Mouse (Mus musculus) heart, embryonic 14.5 days (tissue): ENCODE measurements around the gene Gcnt2. TPM values are rescaled to one million over a fixed set of nuclear protein-coding genes. Genes with fewer than 3 reads are reported as not detected.

ENCODE experiments used
- ATAC-seq: fragments of 200-750 bp; cut with Nextera tagmentation; 2 replicates; pipeline ENCODE4 v1.8.0; 2017; ENCODE audit warnings: low read depth, moderate TSS enrichment; ENCODE audit not compliant: insufficient number of reproducible peaks, insufficient read depth, low FRiP score
- H3K27ac ChIP-seq, 2 experiments: fragments of 200-500 bp in 1 of 2; fragments of 300-500 bp in 1 of 2; sonication (generic) in 1 of 2; replicated peaks in 1 of 2; 2 replicates each; pipeline ENCODE4 v1.5.1; 2012 to 2014; ENCODE audit warnings: low read depth in 2 of 2, low read length in 2 of 2, control low read depth in 1 of 2, mild to moderate bottlenecking in 1 of 2, mixed read lengths in 1 of 2; ENCODE audit not compliant: control insufficient read depth in 1 of 2, insufficient read depth in 1 of 2
- H3K27me3 ChIP-seq: fragments of 300-500 bp; sonication (generic); 2 replicates; pipeline ENCODE4 v1.6.1; 2014; ENCODE audit warnings: mild to moderate bottlenecking, low read length, control low read depth; ENCODE audit not compliant: control insufficient read depth, insufficient read depth
- H3K36me3 ChIP-seq: fragments of 300-500 bp; sonication (generic); 2 replicates; pipeline ENCODE4 v1.6.1; 2014; ENCODE audit warnings: mild to moderate bottlenecking, control low read depth, low read length, mixed read lengths; ENCODE audit not compliant: control insufficient read depth, insufficient read depth
- H3K4me1 ChIP-seq, 2 experiments: fragments of 200-500 bp in 1 of 2; fragments of 300-500 bp in 1 of 2; sonication (generic) in 1 of 2; 2 replicates each; pipeline ENCODE4 v1.6.1; 2012 to 2014; ENCODE audit warnings: low read length in 2 of 2, control low read depth in 1 of 2, mixed read lengths in 1 of 2; ENCODE audit not compliant: control insufficient read depth in 2 of 2, insufficient read depth in 2 of 2
- H3K4me2 ChIP-seq: fragments of 300-500 bp; sonication (generic); 2 replicates; pipeline ENCODE4 v1.6.1; 2014; ENCODE audit warnings: mild to moderate bottlenecking, low read length
- H3K4me3 ChIP-seq, 2 experiments: fragments of 200-500 bp in 1 of 2; fragments of 300-500 bp in 1 of 2; sonication (generic) in 1 of 2; 2 replicates each; pipeline ENCODE4 v1.5.1; 2012 to 2014; ENCODE audit warnings: low read length in 2 of 2, mild to moderate bottlenecking in 2 of 2, control low read depth in 1 of 2, low read depth in 1 of 2, moderate library complexity in 1 of 2; ENCODE audit not compliant: control insufficient read depth in 1 of 2, insufficient read depth in 1 of 2
- H3K9ac ChIP-seq: fragments of 300-500 bp; sonication (generic); 2 replicates; pipeline ENCODE4 v1.6.1; 2014; ENCODE audit warnings: mild to moderate bottlenecking, low read length
- H3K9me3 ChIP-seq: fragments of 300-500 bp; sonication (generic); 2 replicates; pipeline ENCODE4 v1.6.1; 2016; ENCODE audit warnings: low read length, control low read depth; ENCODE audit not compliant: control insufficient read depth
- WGBS: fragments of 180-500 bp; shearing (Covaris S2); extraction: QIAGEN DNeasy Blood & Tissue Kit; methylation state at CpG from one replicate; pipeline ENCODE4 v1.1.7; 2014; 5-methylcytosine and 5-hydroxymethylcytosine counted together
- polyA plus RNA-seq: library from polyadenylated mRNA; unstranded; fragments of >200 nt; fragmentation: Nextera tagmentation; extraction: Ambion mirVana; gene quantifications from 2 replicates; pipeline ENCODE4 v1.2.1, GENCODE M21; 2014

The Gcnt2 gene
- polyA plus RNA-seq, 1 experiment from 2014 or later = 4.8 TPM

DNA sequence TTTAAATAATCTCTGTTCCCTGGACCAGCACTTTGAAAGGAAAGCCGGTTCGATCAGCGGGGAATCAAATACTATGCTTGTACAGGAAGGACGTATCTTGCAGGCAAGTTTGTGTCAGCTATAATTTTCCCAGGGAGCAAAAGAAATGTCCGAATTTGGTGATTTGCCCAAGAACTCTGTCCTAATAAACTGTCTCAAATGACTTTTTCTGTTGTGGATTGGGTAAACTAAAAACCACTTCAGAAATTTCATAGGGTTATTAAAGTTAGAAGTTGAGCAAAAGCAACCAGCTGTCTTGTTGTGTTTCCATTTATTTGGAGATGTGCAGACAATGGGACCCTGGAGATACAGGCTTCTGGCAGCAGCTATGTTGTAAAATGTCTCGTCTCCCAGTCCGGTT is 47.7 kb downstream of the Gcnt2 start:
- H3K4me1 ChIP-seq = no peaks in the 10 kb centered on the region; a peak in 1 of 4 replicates
- no peaks in the 10 kb centered on the region for H3K36me3 ChIP-seq
- 65% methylated on average over 7 of the region's 7 CpGs for WGBS
- no peaks in the 10 kb centered on the region for H3K9me3 ChIP-seq
- H3K27ac ChIP-seq = no peak overlapping the region
- no peak overlapping the region for H3K9ac ChIP-seq
- H3K4me2 ChIP-seq = no peak overlapping the region
- H3K27me3 ChIP-seq = no peaks in the 10 kb centered on the region
- no peak for ATAC-seq
- H3K4me3 ChIP-seq = no peak overlapping the region

DNA sequence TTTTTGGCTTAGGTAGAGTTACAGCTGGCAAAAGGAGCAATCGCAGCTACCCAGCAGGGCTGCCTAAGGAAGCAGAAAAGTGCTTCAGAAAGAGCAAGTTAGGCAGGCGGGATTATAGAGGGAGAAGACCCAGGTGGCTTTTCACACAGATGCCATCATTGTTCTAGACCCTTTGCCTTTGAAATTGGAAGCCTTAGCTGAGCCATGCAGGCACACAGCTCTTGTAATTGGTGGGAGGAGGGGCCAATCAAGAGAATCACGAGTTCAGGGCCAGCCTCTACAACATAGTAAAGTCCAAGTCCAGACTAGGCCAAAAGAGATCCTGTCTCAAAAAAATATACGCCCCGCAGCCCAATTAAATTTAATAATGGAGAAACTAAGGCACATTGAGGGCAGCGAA is 48.5 kb downstream of the Gcnt2 start:
- Histone ChIP-seq H3K36me3 (no peaks in the 10 kb centered on the region), H3K4me2 (no peak overlapping the region), H3K27me3 (no peaks in the 10 kb centered on the region), H3K4me1 (no peaks in the 10 kb centered on the region; a peak in 1 of 4 replicates), H3K9me3 (no peaks in the 10 kb centered on the region), H3K4me3 (no peak overlapping the region), H3K9ac (no peak overlapping the region), H3K27ac (no peak overlapping the region)
- no peak for ATAC-seq
- WGBS = 70% methylated on average over 6 of the region's 6 CpGs

DNA sequence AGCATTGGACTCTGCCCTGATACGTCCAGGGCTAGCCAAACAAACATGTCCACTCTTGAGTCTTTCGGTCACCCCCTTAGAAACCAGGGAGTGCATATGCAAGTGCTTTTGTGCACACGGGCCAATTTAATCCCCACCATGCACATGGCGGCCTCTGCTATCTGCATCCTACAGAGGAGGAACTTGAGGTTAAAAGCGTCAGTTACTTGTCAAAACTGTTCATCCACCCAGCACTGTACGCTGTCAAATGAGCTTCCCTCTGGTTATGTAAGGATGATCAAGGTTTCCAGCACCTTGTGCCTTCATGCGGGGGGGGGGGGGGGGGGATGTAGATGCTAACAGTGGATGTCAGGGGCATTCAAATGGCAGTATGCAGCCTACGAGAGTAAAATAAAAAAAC is 49.5 kb downstream of the Gcnt2 start:
- WGBS = 73% methylated on average over 8 of the region's 8 CpGs
- no peak overlapping the region for H3K27ac ChIP-seq
- no peak for ATAC-seq

GRCm38 (mm10) chr13:40910047-40910446 is 50.5 kb downstream of the Gcnt2 start:
- no peak overlapping the region for H3K27ac ChIP-seq
- H3K4me3 ChIP-seq = no peak overlapping the region
- no peak overlapping the region for H3K9ac ChIP-seq
- ATAC-seq = no peak
- WGBS = 89% methylated on average over 6 of the region's 6 CpGs
- no peaks in the 10 kb centered on the region for H3K36me3 ChIP-seq
- H3K27me3 ChIP-seq = no peaks in the 10 kb centered on the region
- H3K4me1 ChIP-seq = no peaks in the 10 kb centered on the region; a peak in 1 of 4 replicates
- H3K9me3 ChIP-seq = no peaks in the 10 kb centered on the region
- no peak overlapping the region for H3K4me2 ChIP-seq

More for the DNA sequence above, 49.5 kb downstream of the Gcnt2 start:
- H3K9me3 ChIP-seq = no peaks in the 10 kb centered on the region
- H3K27me3 ChIP-seq = no peaks in the 10 kb centered on the region
- no peak overlapping the region for H3K4me3 ChIP-seq
- no peaks in the 10 kb centered on the region for H3K36me3 ChIP-seq
- no peak overlapping the region for H3K4me2 ChIP-seq
- no peak overlapping the region for H3K9ac ChIP-seq
- no peaks in the 10 kb centered on the region; a peak in 1 of 4 replicates for H3K4me1 ChIP-seq

DNA sequence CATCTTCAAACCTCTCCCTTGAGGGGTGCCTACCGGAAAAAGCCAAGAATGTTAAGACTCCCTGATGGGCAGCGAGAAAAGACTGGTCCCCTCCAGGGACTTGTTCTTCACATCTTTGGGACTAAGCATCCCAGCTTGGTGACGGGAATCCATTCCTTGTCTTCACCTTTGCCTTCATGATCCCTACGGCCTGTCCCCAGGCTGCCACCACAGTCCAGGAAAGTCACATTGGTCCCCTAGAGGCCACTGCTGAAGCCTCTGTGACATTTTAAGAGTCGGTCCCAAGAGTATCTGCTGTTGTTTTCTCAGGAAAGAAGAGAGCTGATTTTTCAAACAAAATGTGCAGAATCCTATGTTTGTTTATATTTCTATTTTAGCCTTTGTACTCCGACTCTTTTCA is 52.4 kb downstream of the Gcnt2 start:
- peaks cover 6 to 9% of the 10 kb centered on the region in 2 experiments; a peak in 3 of 4 replicates for H3K4me1 ChIP-seq
- H3K4me3 ChIP-seq = no peak overlapping the region
- H3K27me3 ChIP-seq = no peaks in the 10 kb centered on the region
- no peak overlapping the region for H3K4me2 ChIP-seq
- WGBS = 86% methylated on average over 6 of the region's 6 CpGs
- ATAC-seq = no peak
- no peak overlapping the region for H3K27ac ChIP-seq
- no peaks in the 10 kb centered on the region for H3K36me3 ChIP-seq
- H3K9ac ChIP-seq = no peak overlapping the region
- no peaks in the 10 kb centered on the region for H3K9me3 ChIP-seq

DNA sequence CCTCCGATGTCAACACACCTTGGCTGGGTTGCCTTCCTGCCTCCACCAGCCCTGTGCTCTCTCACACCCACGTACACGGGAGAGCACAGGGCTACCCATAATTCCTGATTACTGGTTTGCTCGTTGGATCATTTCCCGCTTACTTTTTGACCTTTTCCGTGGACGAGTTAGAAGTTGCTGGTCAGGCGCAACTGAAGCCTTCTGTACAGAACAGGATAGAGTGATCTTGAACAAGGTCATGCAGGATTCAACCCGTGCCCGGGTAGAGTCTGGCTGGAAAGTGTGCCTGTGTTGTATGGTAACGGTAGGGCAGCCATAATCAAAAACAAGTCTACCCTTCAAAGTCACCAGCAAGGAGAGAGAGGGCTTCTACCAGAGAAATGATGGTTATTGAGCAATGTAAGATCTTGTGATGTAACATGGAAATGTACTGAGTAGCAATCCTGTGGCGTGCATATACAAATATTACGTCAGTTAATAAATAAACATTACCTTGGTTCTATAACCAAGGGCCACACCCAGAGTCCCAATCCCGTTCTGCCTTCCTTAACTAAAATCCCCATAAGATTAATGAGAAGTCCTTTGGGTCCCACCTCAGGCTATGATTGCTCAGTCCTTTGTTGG is 54.0 kb downstream of the Gcnt2 start:
- Histone ChIP-seq H3K36me3 (no peaks in the 10 kb centered on the region), H3K9ac (no peak overlapping the region), H3K4me3 (no peak overlapping the region), H3K4me2 (no peak overlapping the region), H3K9me3 (no peaks in the 10 kb centered on the region), H3K27me3 (no peaks in the 10 kb centered on the region), H3K4me1 (peaks cover 12 to 20% of the 10 kb centered on the region in 2 experiments; a peak in 3 of 4 replicates), H3K27ac (no peak overlapping the region)
- no peak for ATAC-seq
- whole genome bisulfite sequencing = 83% methylated on average over 14 of the region's 14 CpGs

DNA sequence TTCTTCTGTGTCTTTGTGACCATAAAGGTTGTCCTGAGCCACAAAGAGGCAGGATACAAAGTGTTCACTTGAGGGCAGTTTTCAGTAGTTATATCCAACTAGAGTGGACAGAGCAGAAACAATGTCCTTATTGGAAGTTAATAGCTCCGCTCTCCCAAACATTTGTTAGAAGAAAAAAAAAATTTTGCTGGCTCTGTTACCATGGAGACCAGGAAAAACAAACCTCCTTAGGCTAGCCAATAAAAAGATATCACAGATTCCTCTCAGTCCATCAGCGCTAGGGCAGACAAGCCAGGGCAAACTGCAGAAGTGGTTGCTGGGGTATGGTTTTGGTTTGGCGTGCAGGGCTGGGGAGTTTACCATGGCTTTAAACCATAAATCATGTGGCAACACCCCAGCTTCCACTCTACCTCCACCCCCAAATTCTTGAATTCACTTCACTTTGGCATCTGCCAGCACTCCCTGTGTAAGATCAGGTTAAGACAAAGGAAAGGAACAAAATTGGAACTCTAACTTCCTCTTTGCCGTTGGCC is 54.6 kb downstream of the Gcnt2 start:
- H3K9ac ChIP-seq = no peak overlapping the region
- 71% methylated on average over 4 of the region's 4 CpGs for WGBS
- H3K4me3 ChIP-seq = no peak overlapping the region
- no peaks in the 10 kb centered on the region for H3K9me3 ChIP-seq
- no peak for ATAC-seq
- H3K27ac ChIP-seq = no peak overlapping the region
- peaks cover 12 to 20% of the 10 kb centered on the region in 2 experiments; a peak in 3 of 4 replicates for H3K4me1 ChIP-seq
- H3K27me3 ChIP-seq = no peaks in the 10 kb centered on the region
- H3K4me2 ChIP-seq = no peak overlapping the region
- no peaks in the 10 kb centered on the region for H3K36me3 ChIP-seq
